Mouse (Mus musculus) erythroblast, embryonic 14.5 days (primary cell): ENCODE measurements at regions not wholly inside any gene's neighbourhood (a gene's known extent, or its start where the extent isn't known, plus 50 kb on each side); places are given as distances from the start of the nearest gene placed in this dataset.

Source experiments
- GATA1 ChIP-seq: IDR thresholded peaks from 2 replicates; pipeline ENCODE4 v1.6.1; 2012; ENCODE audit warnings: low read length, inconsistent platforms, mixed read lengths
- TAL1 ChIP-seq: IDR thresholded peaks from 3 replicates; pipeline ENCODE4 v1.6.1; 2012; ENCODE audit warnings: low read length, inconsistent platforms, mixed read lengths

DNA sequence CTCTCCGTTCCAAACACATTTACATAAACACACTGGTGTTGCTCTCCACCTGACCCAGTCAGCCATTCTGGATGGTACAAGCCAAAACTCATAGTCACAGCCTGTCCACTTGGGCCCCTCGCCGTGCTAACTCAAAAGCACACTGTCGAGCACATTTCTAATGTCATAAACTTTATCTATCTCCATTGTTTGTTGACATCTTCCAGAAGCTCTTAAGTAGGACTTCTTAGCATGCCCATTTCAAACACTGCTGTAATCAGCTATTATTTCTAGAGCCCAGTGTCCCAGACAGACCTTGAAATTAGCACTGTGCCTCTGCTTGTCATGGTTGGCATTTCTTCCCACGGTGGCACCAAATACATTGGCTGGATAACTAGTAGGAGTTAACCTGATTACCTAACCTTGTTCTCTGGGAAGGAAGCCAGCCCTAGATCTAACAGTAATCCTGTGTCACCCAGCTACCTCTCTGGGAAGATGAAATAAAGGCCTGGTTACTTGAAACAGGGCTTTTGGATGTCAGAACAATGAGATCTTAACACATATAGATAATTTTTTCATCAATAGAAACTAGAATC is 180.1 kb upstream of the Cited2 start:
- no peak for TF ChIP-seq TAL1
- no peak for TF ChIP-seq GATA1
